Mouse (Mus musculus) stomach, embryonic 16.5 days (tissue): Measurements from ENCODE around the gene Hdac4. TPM values are rescaled to one million over a fixed set of nuclear protein-coding genes. Genes with fewer than 3 reads are reported as not detected.

Experiments used
- ATAC-seq: fragments of 200-750 bp; cut with Nextera tagmentation; 2 replicates; pipeline ENCODE4 v1.8.0; 2017; ENCODE audit warnings: moderate number of reproducible peaks, moderate TSS enrichment; ENCODE audit not compliant: insufficient read depth, low FRiP score
- H3K27ac ChIP-seq: fragments of 300-500 bp; sonication (generic); 2 replicates; pipeline ENCODE4 v1.5.1; 2014; ENCODE audit warnings: low read length
- H3K27me3 ChIP-seq: fragments of 300-500 bp; sonication (generic); 2 replicates; pipeline ENCODE4 v1.6.1; 2014; ENCODE audit warnings: low read length, control low read depth, mixed read lengths; ENCODE audit not compliant: control insufficient read depth, insufficient read depth
- H3K36me3 ChIP-seq: fragments of 300-500 bp; sonication (generic); 2 replicates; pipeline ENCODE4 v1.6.1; 2014; ENCODE audit warnings: low read length; ENCODE audit not compliant: control insufficient read depth, insufficient read depth
- H3K4me1 ChIP-seq: fragments of 300-500 bp; sonication (generic); 2 replicates; pipeline ENCODE4 v1.6.1; 2014; ENCODE audit warnings: low read length, control low read depth, mixed read lengths; ENCODE audit not compliant: control insufficient read depth, insufficient read depth
- H3K4me2 ChIP-seq: fragments of 300-500 bp; sonication (generic); 2 replicates; pipeline ENCODE4 v1.6.1; 2014; ENCODE audit warnings: low read depth, low read length, mixed read lengths
- H3K4me3 ChIP-seq: fragments of 300-500 bp; sonication (generic); replicated peaks from 2 replicates; pipeline ENCODE4 v1.5.1; 2014; ENCODE audit warnings: mild to moderate bottlenecking, low read length
- H3K9ac ChIP-seq: fragments of 300-500 bp; sonication (generic); 2 replicates; pipeline ENCODE4 v1.6.1; 2014; ENCODE audit warnings: low read length
- H3K9me3 ChIP-seq: fragments of 300-500 bp; sonication (generic); replicated peaks from 2 replicates; pipeline ENCODE4 v1.6.1; 2016; ENCODE audit warnings: low read length, control low read depth; ENCODE audit not compliant: control insufficient read depth
- WGBS: fragments of 180-500 bp; shearing (Covaris S2); extraction: QIAGEN DNeasy Blood & Tissue Kit; methylation state at CpG from one replicate; pipeline ENCODE4 v1.1.7; 2014; 5-methylcytosine and 5-hydroxymethylcytosine counted together
- polyA plus RNA-seq: library from polyadenylated mRNA; unstranded; fragments of >200 nt; fragmentation: Nextera tagmentation; extraction: Ambion mirVana; gene quantifications from 2 replicates; pipeline ENCODE4 v1.2.1, GENCODE M21; 2015

Hdac4 gene
- polyA plus RNA-seq, 1 experiment from 2014 or later: 15.7 TPM

DNA sequence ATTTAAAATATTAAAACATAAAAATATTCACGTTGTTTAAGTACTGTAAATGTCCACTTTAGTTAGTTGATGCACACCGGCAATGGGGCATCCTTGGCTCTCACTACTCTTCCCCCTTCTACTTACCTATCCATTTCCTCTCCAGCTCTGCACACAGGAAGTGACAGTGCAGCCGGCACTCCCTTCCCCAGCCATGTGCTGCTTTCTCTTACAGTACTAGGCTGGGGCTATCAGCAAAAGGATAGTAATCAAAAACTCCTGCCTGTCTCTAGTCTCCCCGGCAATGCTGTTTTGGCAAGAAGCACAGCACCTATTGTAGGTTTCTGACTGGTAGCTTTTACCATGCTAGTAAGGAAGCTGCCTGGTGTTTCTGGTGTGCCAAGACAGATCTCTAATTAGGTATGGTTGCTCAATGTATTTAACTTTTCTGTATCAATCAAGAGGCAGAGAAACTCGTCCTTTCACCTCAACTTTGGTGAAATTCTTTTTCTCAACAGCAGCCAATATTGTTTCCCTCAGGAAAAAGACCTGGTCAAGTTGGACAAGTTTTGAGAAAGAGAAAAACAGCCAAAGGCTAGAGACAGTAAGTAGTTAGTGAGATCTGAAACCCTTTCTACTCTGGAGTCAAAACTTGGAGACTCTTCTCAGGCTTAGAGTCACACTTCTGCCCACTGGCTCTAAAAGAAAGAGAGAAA is 136.6 kb downstream of the Hdac4 start:
- Histone ChIP-seq H3K4me2 (no peak overlapping the region), H3K27ac (no peak overlapping the region), H3K4me3 (no peak overlapping the region), H3K9me3 (no peaks in the 10 kb centered on the region), H3K4me1 (peaks cover 11% of the 10 kb centered on the region; the same call in 1 of the 2 replicates), H3K9ac (no peak overlapping the region), H3K27me3 (no peaks in the 10 kb centered on the region), H3K36me3 (no peaks in the 10 kb centered on the region)
- ATAC-seq: no peak
- 77% methylated on average over 5 of the region's 5 CpGs for WGBS

GRCm38 (mm10) chr1:92057068-92057467 is 138.4 kb downstream of the Hdac4 start:
- ATAC-seq: no peak
- 93% methylated on average over 3 of the region's 3 CpGs for WGBS

DNA sequence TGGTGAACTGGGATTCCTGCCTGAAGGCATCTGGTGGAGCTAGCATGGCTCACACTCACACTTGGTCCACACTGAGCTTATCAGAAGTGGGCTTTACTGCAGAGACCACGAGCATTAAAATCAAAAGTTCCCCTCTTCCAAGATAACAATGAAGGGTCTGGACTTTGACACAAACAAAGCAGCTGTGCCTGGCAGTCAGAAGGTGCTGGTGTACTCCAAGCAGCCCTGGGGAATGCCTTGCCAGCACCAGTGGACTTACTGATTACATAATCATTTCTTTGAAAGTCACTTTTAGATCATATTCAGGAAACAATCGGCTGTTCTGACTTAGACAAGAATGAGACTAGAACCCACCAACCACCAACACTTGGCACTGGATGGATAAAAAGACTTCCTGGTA is 140.3 kb downstream of the Hdac4 start:
- 28% methylated on average over 2 of the region's 2 CpGs for WGBS
- Histone ChIP-seq H3K4me3 (no peak overlapping the region), H3K27ac (no peak overlapping the region), H3K36me3 (no peaks in the 10 kb centered on the region), H3K27me3 (no peaks in the 10 kb centered on the region), H3K4me2 (no peak overlapping the region), H3K9me3 (no peaks in the 10 kb centered on the region), H3K9ac (no peak overlapping the region), H3K4me1 (peaks cover 24% of the 10 kb centered on the region)
- no peak for ATAC-seq

More at GRCm38 (mm10) chr1:92057068-92057467, 138.4 kb downstream of the Hdac4 start:
- no peak overlapping the region for H3K4me2 ChIP-seq
- H3K9ac ChIP-seq: no peak overlapping the region
- H3K4me1 ChIP-seq: peaks cover 11% of the 10 kb centered on the region; the same call in 1 of the 2 replicates
- no peak overlapping the region for H3K27ac ChIP-seq
- H3K9me3 ChIP-seq: no peaks in the 10 kb centered on the region
- no peak overlapping the region for H3K4me3 ChIP-seq
- H3K36me3 ChIP-seq: no peaks in the 10 kb centered on the region
- no peaks in the 10 kb centered on the region for H3K27me3 ChIP-seq

GRCm38 (mm10) chr1:92052190-92052589 is 143.3 kb downstream of the Hdac4 start:
- H3K9me3 ChIP-seq: no peaks in the 10 kb centered on the region
- no peaks in the 10 kb centered on the region for H3K27me3 ChIP-seq
- ATAC-seq: no peak
- no peak overlapping the region for H3K27ac ChIP-seq
- peaks cover 22% of the 10 kb centered on the region for H3K4me1 ChIP-seq
- H3K4me2 ChIP-seq: no peak overlapping the region
- H3K4me3 ChIP-seq: no peak overlapping the region
- WGBS: 75% methylated on average over 4 of the region's 4 CpGs
- H3K9ac ChIP-seq: no peak overlapping the region
- H3K36me3 ChIP-seq: no peaks in the 10 kb centered on the region

GRCm38 (mm10) chr1:92051489-92052062 is 143.9 kb downstream of the Hdac4 start:
- no peak for ATAC-seq
- Histone ChIP-seq H3K4me2 (no peak overlapping the region), H3K27ac (no peak overlapping the region), H3K36me3 (no peaks in the 10 kb centered on the region), H3K4me1 (peaks cover 22% of the 10 kb centered on the region), H3K27me3 (no peaks in the 10 kb centered on the region), H3K9ac (no peak overlapping the region), H3K9me3 (no peaks in the 10 kb centered on the region), H3K4me3 (no peak overlapping the region)
- WGBS: 73% methylated on average over 4 of the region's 4 CpGs

DNA sequence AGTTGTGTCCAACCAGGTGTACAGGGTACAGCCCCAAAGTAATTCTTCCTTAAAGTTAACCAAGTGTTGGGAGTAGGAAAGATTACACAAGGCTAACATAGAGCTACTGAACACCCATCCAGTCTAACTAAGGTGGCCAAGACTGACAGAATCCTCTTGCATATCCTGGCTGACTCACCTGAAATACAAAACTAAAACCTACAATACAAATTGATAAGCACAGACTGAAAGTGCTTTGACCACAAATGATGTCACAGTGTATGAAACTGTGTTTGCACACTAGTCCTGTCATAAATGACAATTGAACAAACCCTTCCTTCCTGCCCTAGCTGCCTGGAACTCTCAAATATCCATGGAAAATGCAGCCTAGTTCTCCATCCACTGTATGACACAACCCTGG is 144.5 kb downstream of the Hdac4 start:
- H3K27me3 ChIP-seq: no peaks in the 10 kb centered on the region
- H3K4me2 ChIP-seq: no peak overlapping the region
- no peak overlapping the region for H3K4me3 ChIP-seq
- no peak for ATAC-seq
- no peak overlapping the region for H3K9ac ChIP-seq
- no peak overlapping the region for H3K27ac ChIP-seq
- H3K9me3 ChIP-seq: no peaks in the 10 kb centered on the region
- peaks cover 22% of the 10 kb centered on the region for H3K4me1 ChIP-seq
- H3K36me3 ChIP-seq: no peaks in the 10 kb centered on the region

DNA sequence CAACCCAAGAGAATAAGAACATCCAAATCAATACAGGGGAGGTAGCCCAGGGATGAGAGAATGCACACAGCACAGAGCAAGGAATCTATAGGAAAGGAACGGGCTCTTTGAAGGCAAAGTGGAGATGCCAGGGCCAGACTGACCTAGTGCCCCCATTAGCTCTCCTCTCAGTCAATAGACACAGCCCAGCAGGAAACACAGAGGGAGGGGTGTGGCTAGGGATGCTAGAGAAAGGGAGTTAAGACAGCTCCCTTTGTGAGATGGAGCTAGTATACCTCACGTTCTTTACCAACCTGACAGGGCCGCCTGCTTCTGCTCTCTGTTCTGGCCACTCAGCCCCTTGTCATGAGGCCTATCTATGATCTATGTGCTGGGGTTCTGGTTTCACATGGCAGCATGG is 144.9 kb downstream of the Hdac4 start:
- no peak for ATAC-seq
- Histone ChIP-seq H3K27me3 (no peaks in the 10 kb centered on the region), H3K9ac (no peak overlapping the region), H3K9me3 (no peaks in the 10 kb centered on the region), H3K4me3 (no peak overlapping the region), H3K36me3 (no peaks in the 10 kb centered on the region), H3K4me2 (no peak overlapping the region), H3K27ac (no peak overlapping the region), H3K4me1 (peaks cover 22% of the 10 kb centered on the region)
- 33% methylated on average over 3 of the region's 3 CpGs for WGBS

DNA sequence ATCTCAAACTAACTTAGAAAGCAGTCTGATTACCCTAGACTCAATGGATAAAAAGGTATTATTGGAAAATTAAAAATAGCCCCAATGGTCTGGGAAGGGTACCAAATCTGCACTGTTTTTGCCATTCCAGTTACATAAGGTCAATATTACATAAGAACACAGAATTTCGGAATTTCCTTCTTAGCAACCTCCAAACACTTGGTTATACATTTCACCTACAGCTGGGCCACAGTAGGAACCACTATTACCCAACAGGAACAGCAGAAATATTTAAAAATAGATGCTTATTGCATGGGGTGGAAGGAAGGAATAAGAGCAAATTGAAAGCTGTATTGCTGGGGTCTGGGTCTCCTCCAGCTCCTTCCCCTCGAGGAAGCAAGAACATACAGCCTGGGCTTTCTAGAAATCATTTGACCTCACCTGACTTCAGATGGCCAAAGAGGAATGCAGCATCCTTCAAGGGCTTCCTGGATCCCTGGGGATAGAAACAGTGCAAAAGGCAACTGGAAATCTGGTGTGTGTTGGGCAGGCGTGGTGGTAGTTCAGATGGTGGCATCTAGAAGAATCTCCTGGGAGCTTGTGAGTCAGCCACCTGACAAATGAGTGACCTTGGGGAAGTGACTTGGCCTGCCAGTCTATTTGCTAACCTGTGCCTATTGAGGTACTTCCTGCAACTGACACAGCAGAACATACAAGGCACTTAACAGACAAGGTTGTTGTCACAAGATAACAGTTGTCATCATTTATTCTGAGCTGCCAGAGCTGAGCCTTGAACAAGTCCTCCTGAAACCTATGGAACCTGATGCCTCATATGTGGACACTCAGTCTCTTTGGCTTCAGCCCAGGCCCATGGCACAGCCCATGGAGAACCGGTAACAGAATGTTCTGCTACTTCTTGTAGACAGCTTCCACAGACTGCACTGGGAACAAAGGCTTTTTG is 146.8 kb downstream of the Hdac4 start:
- peaks cover 22% of the 10 kb centered on the region for H3K4me1 ChIP-seq
- H3K4me2 ChIP-seq: no peak overlapping the region
- no peak overlapping the region for H3K4me3 ChIP-seq
- H3K9ac ChIP-seq: no peak overlapping the region
- ATAC-seq: peak; percentile 60; the same call in 1 of the 2 replicates
- H3K27ac ChIP-seq: peak overlapping the region; percentile 21; the same call in 1 of the 2 replicates
- H3K9me3 ChIP-seq: no peaks in the 10 kb centered on the region
- no peaks in the 10 kb centered on the region for H3K27me3 ChIP-seq
- no peaks in the 10 kb centered on the region for H3K36me3 ChIP-seq
- WGBS: 78% methylated on average over 4 of the region's 4 CpGs

- no peaks in the 10 kb centered on the region for H3K36me3 ChIP-seq
- no peak overlapping the region for H3K27ac ChIP-seq
- no peak for ATAC-seq
- WGBS: 80% methylated on average over 1 of the region's 1 CpGs
- H3K27me3 ChIP-seq: no peaks in the 10 kb centered on the region
- H3K4me3 ChIP-seq: no peak overlapping the region
- peaks cover 18% of the 10 kb centered on the region for H3K4me1 ChIP-seq
- no peaks in the 10 kb centered on the region for H3K9me3 ChIP-seq
- no peak overlapping the region for H3K9ac ChIP-seq
- no peak overlapping the region for H3K4me2 ChIP-seq
Observed at GRCm38 (mm10) chr1:92045671-92046070, 149.8 kb downstream of the Hdac4 start.
